Mouse (Mus musculus): ENCODE measurements at regions not wholly inside any gene's neighbourhood (a gene's known extent, or its start where the extent isn't known, plus 50 kb on each side); places are given as distances from the start of the nearest gene placed in this dataset.

- no peak overlapping the region for H3K27ac ChIP-seq (ENCODE audit: low read depth, low read length)
- ATAC-seq: no peak
- 86% methylated on average over 20 of the region's 20 CpGs for WGBS
- H3K4me1 ChIP-seq (replicated peaks; ENCODE audit: control insufficient read depth, insufficient read depth, low read length): no peaks in the 10 kb centered on the region
- no peak for TF ChIP-seq CTCF (IDR thresholded peaks at IDR 0.05; ENCODE audit: low read depth)
- no peaks in the 10 kb centered on the region for H3K9me3 ChIP-seq (ENCODE audit: control insufficient read depth)
- H3K27me3 ChIP-seq (replicated peaks; ENCODE audit: control insufficient read depth, insufficient read depth, low read length): no peaks in the 10 kb centered on the region
- no peak overlapping the region for H3K9ac ChIP-seq (ENCODE audit: low read depth, low read length)
- H3K4me2 ChIP-seq (replicated peaks; ENCODE audit: low read depth): no peak overlapping the region
- no peaks in the 10 kb centered on the region for H3K36me3 ChIP-seq (ENCODE audit: control insufficient read depth, insufficient read depth)
- H3K4me3 ChIP-seq (ENCODE audit: low read depth, low read length): no peak overlapping the region
Measured at GRCm38 (mm10) chr13:101470560-101471247, 297.3 kb downstream of the Pik3r1 start.

- Histone ChIP-seq H3K4me1 (replicated peaks; ENCODE audit: control insufficient read depth, insufficient read depth, low read length) (no peaks in the 10 kb centered on the region), H3K27me3 (replicated peaks; ENCODE audit: control insufficient read depth, insufficient read depth, low read length) (no peaks in the 10 kb centered on the region), H3K4me2 (replicated peaks; ENCODE audit: low read depth) (no peak overlapping the region), H3K36me3 (ENCODE audit: control insufficient read depth, insufficient read depth) (no peaks in the 10 kb centered on the region), H3K4me3 (ENCODE audit: low read depth, low read length) (no peak overlapping the region), H3K9ac (ENCODE audit: low read depth, low read length) (no peak overlapping the region), H3K9me3 (ENCODE audit: control insufficient read depth) (no peaks in the 10 kb centered on the region), H3K27ac (ENCODE audit: low read depth, low read length) (no peak overlapping the region)
- TF ChIP-seq CTCF (IDR thresholded peaks at IDR 0.05; ENCODE audit: low read depth): no peak
- ATAC-seq: peak; percentile 8; the same call in 1 of the 2 replicates
- 48% methylated on average over 3 of the region's 3 CpGs for WGBS
Measured at GRCm38 (mm10) chr13:101465748-101466127, 302.3 kb downstream of the Pik3r1 start.

- peak; percentile 83 for ATAC-seq
- WGBS: 56% methylated on average over 7 of the region's 7 CpGs
- H3K27ac ChIP-seq (ENCODE audit: low read depth, low read length): no peak overlapping the region
Measured at GRCm38 (mm10) chr13:101464928-101465747, 302.9 kb downstream of the Pik3r1 start.

GRCm38 (mm10) chr13:101456926-101457325, 311.1 kb downstream of the Pik3r1 start:
- no peak for ATAC-seq
- Histone ChIP-seq H3K4me2 (replicated peaks; ENCODE audit: low read depth) (no peak overlapping the region), H3K36me3 (ENCODE audit: control insufficient read depth, insufficient read depth) (no peaks in the 10 kb centered on the region), H3K27ac (ENCODE audit: low read depth, low read length) (no peak overlapping the region), H3K4me3 (ENCODE audit: low read depth, low read length) (no peak overlapping the region), H3K9ac (ENCODE audit: low read depth, low read length) (no peak overlapping the region), H3K4me1 (replicated peaks; ENCODE audit: control insufficient read depth, insufficient read depth, low read length) (no peaks in the 10 kb centered on the region), H3K9me3 (ENCODE audit: control insufficient read depth) (no peaks in the 10 kb centered on the region), H3K27me3 (replicated peaks; ENCODE audit: control insufficient read depth, insufficient read depth, low read length) (no peaks in the 10 kb centered on the region)
- TF ChIP-seq CTCF (IDR thresholded peaks at IDR 0.05; ENCODE audit: low read depth): no peak
- 64% methylated on average over 2 of the region's 2 CpGs for WGBS

More at GRCm38 (mm10) chr13:101464928-101465747, 302.9 kb downstream of the Pik3r1 start:
- TF ChIP-seq CTCF (IDR thresholded peaks at IDR 0.05; ENCODE audit: low read depth): no peak
- Histone ChIP-seq H3K4me3 (ENCODE audit: low read depth, low read length) (no peak overlapping the region), H3K36me3 (ENCODE audit: control insufficient read depth, insufficient read depth) (no peaks in the 10 kb centered on the region), H3K27me3 (replicated peaks; ENCODE audit: control insufficient read depth, insufficient read depth, low read length) (no peaks in the 10 kb centered on the region), H3K4me1 (replicated peaks; ENCODE audit: control insufficient read depth, insufficient read depth, low read length) (no peaks in the 10 kb centered on the region), H3K9me3 (ENCODE audit: control insufficient read depth) (no peaks in the 10 kb centered on the region), H3K9ac (ENCODE audit: low read depth, low read length) (no peak overlapping the region), H3K4me2 (replicated peaks; ENCODE audit: low read depth) (no peak overlapping the region)

- H3K9me3 ChIP-seq (ENCODE audit: control insufficient read depth): no peaks in the 10 kb centered on the region
- no peak for TF ChIP-seq CTCF (IDR thresholded peaks at IDR 0.05; ENCODE audit: low read depth)
- no peak overlapping the region for H3K27ac ChIP-seq (ENCODE audit: low read depth, low read length)
- no peak for ATAC-seq
- H3K4me3 ChIP-seq (ENCODE audit: low read depth, low read length): no peak overlapping the region
- H3K4me2 ChIP-seq (replicated peaks; ENCODE audit: low read depth): no peak overlapping the region
- no peak overlapping the region for H3K9ac ChIP-seq (ENCODE audit: low read depth, low read length)
- H3K27me3 ChIP-seq (replicated peaks; ENCODE audit: control insufficient read depth, insufficient read depth, low read length): no peaks in the 10 kb centered on the region
- H3K4me1 ChIP-seq (replicated peaks; ENCODE audit: control insufficient read depth, insufficient read depth, low read length): no peaks in the 10 kb centered on the region
- H3K36me3 ChIP-seq (ENCODE audit: control insufficient read depth, insufficient read depth): no peaks in the 10 kb centered on the region
Measured at GRCm38 (mm10) chr13:101454276-101454675, 313.7 kb downstream of the Pik3r1 start.

GRCm38 (mm10) chr13:101450501-101450900, 317.5 kb downstream of the Pik3r1 start:
- TF ChIP-seq CTCF (IDR thresholded peaks at IDR 0.05; ENCODE audit: low read depth): no peak
- Histone ChIP-seq H3K27ac (ENCODE audit: low read depth, low read length) (no peak overlapping the region), H3K4me1 (replicated peaks; ENCODE audit: control insufficient read depth, insufficient read depth, low read length) (no peaks in the 10 kb centered on the region), H3K27me3 (replicated peaks; ENCODE audit: control insufficient read depth, insufficient read depth, low read length) (no peaks in the 10 kb centered on the region), H3K36me3 (ENCODE audit: control insufficient read depth, insufficient read depth) (no peaks in the 10 kb centered on the region), H3K9me3 (ENCODE audit: control insufficient read depth) (no peaks in the 10 kb centered on the region), H3K4me2 (replicated peaks; ENCODE audit: low read depth) (no peak overlapping the region), H3K4me3 (ENCODE audit: low read depth, low read length) (no peak overlapping the region), H3K9ac (ENCODE audit: low read depth, low read length) (no peak overlapping the region)
- 92% methylated on average over 6 of the region's 6 CpGs for WGBS
- no peak for ATAC-seq

Data from intestine, postnatal 0 days (tissue).